Mouse (Mus musculus) C2C12 (cell line): ENCODE results near the gene Pnmal2. TPM values are rescaled to one million over a fixed set of nuclear protein-coding genes. Genes with fewer than 3 reads are reported as not detected.
"Not testable (repeated sequence)": the region's sequence is repeated elsewhere in the genome, so short reads cannot be mapped to it uniquely, and the experiment has no call there.

Experiments used
- H3K27me3 ChIP-seq: one replicate; pipeline ENCODE4 v1.6.1; 2011; ENCODE audit not compliant: control insufficient read depth, insufficient read depth, insufficient read length
- H3K36me3 ChIP-seq: one replicate; pipeline ENCODE4 v1.6.1; 2011; ENCODE audit not compliant: control insufficient read depth, insufficient read depth
- H3K4me3 ChIP-seq: one replicate; pipeline ENCODE4 v1.5.1; 2011; ENCODE audit warnings: mild to moderate bottlenecking, control low read depth; ENCODE audit not compliant: poor library complexity, insufficient read depth, severe bottlenecking
- H3K79me2 ChIP-seq: one replicate; pipeline ENCODE4 v1.6.1; 2011; ENCODE audit not compliant: control insufficient read depth, insufficient read depth
- H3K79me3 ChIP-seq: one replicate; pipeline ENCODE4 v1.6.1; 2011; ENCODE audit warnings: low read depth, control low read depth
- H3ac ChIP-seq: one replicate; pipeline ENCODE3; 2011; ENCODE audit warnings: low read depth; ENCODE audit not compliant: control insufficient read depth, insufficient read length
- CEBPB ChIP-seq: IDR thresholded peaks from one replicate; pipeline ENCODE4 v1.6.1; 2011; ENCODE audit warnings: low read depth, mild to moderate bottlenecking, control low read depth, moderate library complexity
- CTCF ChIP-seq: IDR thresholded peaks from one replicate; pipeline ENCODE4 v1.5.1; 2011; ENCODE audit not compliant: control insufficient read depth, insufficient read depth, insufficient read length
- FOSL1 ChIP-seq: IDR thresholded peaks from one replicate; pipeline ENCODE4 v1.8.0; 2011; ENCODE audit warnings: mild to moderate bottlenecking, low read length; ENCODE audit not compliant: poor library complexity, insufficient read depth, severe bottlenecking
- MAX ChIP-seq: IDR thresholded peaks from one replicate; pipeline ENCODE4 v1.6.1; 2011; ENCODE audit warnings: mild to moderate bottlenecking, control low read depth
- MYOD1 ChIP-seq: IDR thresholded peaks from one replicate; pipeline ENCODE4 v1.6.1; 2011; ENCODE audit warnings: low read depth; ENCODE audit not compliant: control insufficient read depth, insufficient read length
- MYOG ChIP-seq: IDR thresholded peaks from one replicate; pipeline ENCODE4 v1.6.1; 2011; ENCODE audit not compliant: control insufficient read depth, insufficient read length; ENCODE audit errors: extremely low read depth
- USF1 ChIP-seq: IDR thresholded peaks from one replicate; pipeline ENCODE4 v1.6.1; 2011; ENCODE audit warnings: low read depth, mild to moderate bottlenecking, control low read depth, moderate library complexity
- polyA plus RNA-seq: library from polyadenylated mRNA; unstranded; fragments of >200 nt; fragmentation: generic; extraction: Trizol; gene quantifications from one replicate; pipeline ENCODE4 v1.2.1, GENCODE M21; 2012; ENCODE audit warnings: missing spikeins

The Pnmal2 gene
- polyA plus RNA-seq, 1 experiment = 12.6 TPM

GRCm38 (mm10) chr7:16948923-16949458 lies 4.5 kb downstream of the Pnmal2 start:
- H3ac ChIP-seq = no peak overlapping the region
- H3K79me2 ChIP-seq = no peaks in the 10 kb centered on the region
- no peak overlapping the region for H3K4me3 ChIP-seq
- H3K36me3 ChIP-seq = no peaks in the 10 kb centered on the region
- TF ChIP-seq USF1 = no peak
- TF ChIP-seq MYOG = no peak
- no peak for TF ChIP-seq MAX
- no peak for TF ChIP-seq CEBPB
- no peak for TF ChIP-seq FOSL1
- TF ChIP-seq MYOD1 = peak; percentile 64
- no peak for TF ChIP-seq CTCF
- H3K79me3 ChIP-seq = no peaks in the 10 kb centered on the region
- no peaks in the 10 kb centered on the region for H3K27me3 ChIP-seq

DNA sequence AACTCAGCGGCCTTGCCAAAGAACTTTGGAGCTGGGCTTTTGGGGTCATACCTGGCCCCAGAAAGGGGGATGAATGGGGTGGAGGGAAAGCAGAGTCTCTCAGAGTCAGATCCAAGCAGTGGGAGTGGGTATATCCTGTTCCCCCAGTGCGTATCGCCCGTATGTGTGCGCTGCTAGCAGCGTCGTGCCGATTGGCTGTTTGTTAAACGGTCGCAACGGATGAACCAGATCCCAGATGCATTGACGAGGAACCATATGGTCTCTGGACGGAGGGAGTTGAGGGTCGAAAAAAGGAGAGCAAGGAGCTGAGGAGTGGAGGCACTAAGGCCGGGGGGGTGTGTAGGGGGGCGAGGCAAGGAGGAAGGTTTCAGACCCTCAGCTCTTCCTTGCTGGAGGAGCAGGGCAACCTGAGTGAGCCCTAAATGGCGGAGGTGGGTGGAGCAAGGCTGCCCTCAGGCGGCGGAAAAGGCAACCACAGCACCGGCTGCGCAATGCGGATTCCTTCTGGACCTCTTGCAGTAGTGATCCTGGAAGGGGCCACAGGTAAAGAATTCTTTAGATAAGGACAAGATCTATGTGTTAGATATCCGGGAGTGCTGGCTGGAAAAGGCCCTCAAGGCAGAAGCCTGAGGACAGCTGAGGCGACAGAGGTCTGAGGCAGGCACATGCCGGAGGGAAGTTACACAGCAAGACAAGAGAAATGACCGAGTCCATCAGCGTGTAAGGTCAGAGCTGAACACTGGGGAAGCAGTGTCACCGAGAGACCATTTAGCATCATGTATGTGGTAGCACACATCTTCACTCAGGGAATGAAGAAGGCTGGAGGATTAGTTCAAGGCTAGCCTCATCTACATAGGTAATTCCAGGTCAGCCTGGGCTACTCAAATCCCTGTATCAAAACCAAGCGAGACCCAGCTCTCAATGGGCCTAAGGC lies 5.7 kb downstream of the Pnmal2 start:
- TF ChIP-seq MYOG = no peak
- TF ChIP-seq CTCF = peak; percentile 75
- Histone ChIP-seq H3ac (peak overlapping the region; percentile 7), H3K79me2 (no peaks in the 10 kb centered on the region), H3K27me3 (no peaks in the 10 kb centered on the region), H3K79me3 (no peaks in the 10 kb centered on the region), H3K36me3 (no peaks in the 10 kb centered on the region), H3K4me3 (no peak overlapping the region)

GRCm38 (mm10) chr7:16950861-16951635 lies 6.6 kb downstream of the Pnmal2 start:
- no peaks in the 10 kb centered on the region for H3K79me2 ChIP-seq
- TF ChIP-seq MYOD1 (no peak), CTCF (peak; percentile 73)
- H3ac ChIP-seq = no peak overlapping the region
- H3K27me3 ChIP-seq = no peaks in the 10 kb centered on the region
- H3K36me3 ChIP-seq = no peaks in the 10 kb centered on the region
- H3K79me3 ChIP-seq = no peaks in the 10 kb centered on the region
- H3K4me3 ChIP-seq = no peak overlapping the region

- H3ac ChIP-seq, H3K36me3 ChIP-seq, H3K27me3 ChIP-seq, H3K79me3 ChIP-seq, H3K4me3 ChIP-seq, H3K79me2 ChIP-seq: not testable (repeated sequence)
Observed at GRCm38 (mm10) chr7:16953776-16954175, 9.3 kb downstream of the Pnmal2 start.

GRCm38 (mm10) chr7:16955712-16956111 lies 11.2 kb downstream of the Pnmal2 start:
- TF ChIP-seq USF1 (no peak), MYOG (no peak), MYOD1 (peak; percentile 80)
- Histone ChIP-seq H3K79me2 (no peaks in the 10 kb centered on the region), H3ac (no peak overlapping the region), H3K4me3 (no peak overlapping the region), H3K79me3 (no peaks in the 10 kb centered on the region), H3K27me3 (peaks cover 3% of the 10 kb centered on the region), H3K36me3 (no peaks in the 10 kb centered on the region)

- H3K79me2 ChIP-seq = no peaks in the 10 kb centered on the region
- no peaks in the 10 kb centered on the region for H3K36me3 ChIP-seq
- H3K27me3 ChIP-seq = peaks cover 3% of the 10 kb centered on the region
- no peak overlapping the region for H3K4me3 ChIP-seq
- H3K79me3 ChIP-seq = no peaks in the 10 kb centered on the region
- H3ac ChIP-seq = no peak overlapping the region
- TF ChIP-seq MAX (no peak), USF1 (no peak), FOSL1 (no peak), CEBPB (no peak), CTCF (no peak), MYOG (no peak), MYOD1 (no peak)
Observed at GRCm38 (mm10) chr7:16956410-16957265, 12.2 kb downstream of the Pnmal2 start.
